Mouse (Mus musculus): ENCODE results near the gene Chtf18. TPM values are rescaled to one million over a fixed set of nuclear protein-coding genes. Genes with fewer than 3 reads are reported as not detected.

The Chtf18 gene
- 1.5 TPM for polyA plus RNA-seq (2015; fragmentation: Illumina TruSeq; extraction: RNeasy Lipid Tissue Mini Kit (QIAGEN cat#74804); ENCODE audit: low read depth, low replicate concordance)

DNA sequence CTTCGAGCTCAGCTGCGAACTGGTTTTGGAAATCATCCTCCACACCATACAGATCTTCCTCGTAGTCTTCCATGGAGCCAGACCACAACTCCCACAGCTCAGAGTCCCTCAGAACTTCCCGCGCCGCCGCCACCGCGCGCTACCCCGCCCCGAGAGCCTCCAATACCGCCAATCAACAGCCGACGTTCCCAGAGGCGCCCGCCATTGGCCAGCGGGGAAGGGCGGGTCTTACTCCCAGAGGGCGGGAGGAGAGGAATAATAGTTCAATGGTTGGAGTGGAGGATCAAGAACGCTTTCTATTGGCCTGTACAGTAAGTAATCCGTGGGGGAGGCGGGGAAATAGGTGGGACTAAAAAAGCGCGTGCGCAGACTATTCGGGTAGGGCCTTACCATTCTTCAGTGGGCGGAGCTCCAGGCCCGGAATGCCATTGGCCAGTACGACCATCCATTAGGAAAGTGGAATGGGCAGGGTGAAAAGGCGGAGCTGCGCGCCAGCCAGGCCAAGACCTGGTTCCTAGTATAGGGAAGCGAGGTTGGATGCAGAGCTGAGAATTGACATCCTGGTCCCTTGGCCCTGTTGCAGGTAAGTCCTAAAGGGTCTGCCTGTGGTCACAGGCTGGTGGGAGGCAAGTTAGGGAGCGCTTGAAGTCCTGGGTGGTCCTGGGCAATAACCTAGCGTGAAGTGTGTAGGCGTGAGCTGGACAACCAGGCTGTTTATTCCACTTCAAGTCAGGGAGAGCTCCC, at the start of gene Chtf18, which contains the start of gene Rpusd1:
Gene Chtf18 (minus strand): TSS at position 155 of the 744 bp plus-strand sequence.
Gene Rpusd1 (plus strand): TSS at position 406 of the 744 bp plus-strand sequence.

DNA sequence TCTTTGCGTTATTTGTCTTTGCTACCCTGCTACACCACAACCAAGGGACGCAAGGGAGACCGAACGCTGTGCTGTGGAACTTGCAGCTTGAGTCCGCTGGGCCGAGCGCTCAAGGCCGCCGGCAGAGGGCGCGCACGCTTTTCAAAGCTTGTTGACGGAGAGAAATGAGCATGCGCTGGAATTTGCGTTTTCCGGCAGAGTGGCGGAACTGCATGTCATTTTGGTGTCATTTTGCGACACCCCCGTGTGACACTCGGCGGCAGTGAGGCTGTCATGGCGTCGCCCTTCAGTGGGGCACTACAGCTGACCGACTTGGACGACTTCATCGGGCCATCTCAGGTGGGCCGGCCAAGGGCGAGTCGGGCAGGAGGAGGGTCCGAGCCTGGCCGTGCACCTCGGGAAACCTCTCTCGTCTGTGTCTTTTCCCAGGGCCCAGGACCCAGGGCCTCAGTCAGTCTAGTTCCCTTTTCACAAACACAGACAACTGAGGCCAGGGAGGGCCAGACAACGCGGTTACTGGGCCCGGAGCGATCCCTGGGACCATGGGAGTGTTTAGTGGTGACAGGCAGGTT, 46.4 kb upstream of the Chtf18 start, which contains the start of gene Narfl:
Gene Narfl (plus strand): TSS at position 228 of the 572 bp plus-strand sequence.

DNA sequence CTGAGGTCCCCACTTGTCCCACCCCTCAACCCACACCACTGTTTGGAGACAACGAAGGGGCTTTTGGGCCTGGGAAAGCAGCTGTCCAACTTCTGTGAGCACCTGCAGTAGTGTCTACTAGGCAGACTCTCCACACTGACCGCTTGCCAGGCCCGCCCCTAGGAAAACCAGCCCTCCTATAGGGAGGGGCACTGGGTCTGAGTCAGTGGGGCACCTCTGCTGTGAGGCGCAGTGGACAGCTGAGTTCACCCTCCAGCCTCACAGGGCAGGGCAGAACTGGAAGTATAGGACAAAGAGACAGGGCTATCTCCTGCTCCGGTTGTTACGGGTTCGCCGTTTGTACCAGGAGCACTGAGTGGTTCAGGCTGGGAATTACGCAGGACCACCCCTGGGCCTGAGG, 27.0 kb upstream of the Chtf18 start, which contains the start of gene Msln:
Gene Msln (minus strand): TSS at position 138 of the 400 bp plus-strand sequence.

DNA sequence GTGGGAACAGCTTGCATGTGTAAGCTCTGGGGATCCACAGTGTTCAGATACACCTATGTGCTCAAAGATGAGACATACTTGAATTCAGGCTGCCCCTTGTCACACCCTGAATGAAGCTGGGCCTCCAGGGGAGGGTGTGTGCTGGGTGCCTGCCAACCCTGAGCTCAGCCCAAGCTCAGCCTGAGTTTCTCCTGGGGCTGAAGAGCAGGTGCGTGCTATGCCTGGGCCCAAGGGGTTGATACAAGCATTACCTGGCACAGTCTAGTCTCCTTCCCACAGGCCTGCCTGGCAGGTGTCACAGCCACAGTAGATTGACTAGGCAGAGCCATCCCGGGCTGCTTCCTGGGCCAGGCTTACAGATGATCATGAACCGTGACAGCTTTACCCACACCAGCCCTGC, 8.5 kb upstream of the Chtf18 start, which contains the start of gene Mslnl:
Gene Mslnl (plus strand): TSS at position 298 of the 400 bp plus-strand sequence.

DNA sequence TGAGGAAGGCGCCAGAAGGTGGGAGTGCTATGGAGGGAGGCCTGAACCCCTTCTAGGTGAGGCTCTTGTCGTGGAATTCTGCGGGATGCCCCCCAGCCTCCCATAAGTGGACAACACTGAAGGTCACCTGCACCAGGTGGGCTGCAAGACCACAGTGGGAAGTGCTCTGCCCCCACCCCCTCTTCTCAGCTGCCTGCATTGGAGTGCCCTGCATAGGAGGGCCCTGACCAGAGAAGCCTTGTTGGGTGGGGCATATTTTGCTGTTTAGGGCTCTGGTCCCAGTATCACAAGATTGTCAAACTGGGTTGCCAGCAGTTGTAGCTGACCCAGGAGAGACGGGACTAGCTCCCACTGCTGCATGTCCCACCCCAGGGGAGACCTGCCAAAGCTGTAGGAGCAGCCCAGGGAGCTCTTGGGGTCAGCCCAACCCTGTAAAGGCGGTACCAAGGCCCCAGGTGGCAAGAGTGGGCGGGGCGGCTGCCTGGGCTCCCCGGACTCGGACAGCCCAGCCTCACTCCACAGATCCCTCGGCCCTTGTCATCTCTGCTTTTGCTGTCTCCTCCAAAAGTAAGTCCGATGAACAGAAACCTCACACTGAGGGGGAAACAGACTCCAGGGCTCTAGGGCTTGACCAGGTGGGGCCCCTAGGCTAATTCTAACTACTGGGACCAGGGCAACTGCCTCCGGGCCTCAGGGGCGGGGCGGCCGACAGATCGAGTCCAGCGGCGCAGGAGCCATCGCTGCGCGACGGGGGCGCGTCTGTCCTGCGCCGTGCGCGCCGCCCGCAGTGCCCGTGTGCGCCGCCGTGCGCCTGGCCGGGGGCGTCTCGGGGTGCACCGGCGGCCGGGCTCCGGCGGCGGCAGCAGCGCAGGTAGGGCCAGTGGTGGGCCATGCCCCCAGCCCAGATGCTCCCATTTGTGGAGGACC, 10.2 kb downstream of the Chtf18 start, which contains the start of gene Gng13:
Gene Gng13 (plus strand): TSS at position 461 of the 927 bp plus-strand sequence.

Other genes with a start within 250 kb of the Chtf18 start
- gene Sstr5, start 230.1 kb downstream of the Chtf18 start, polyA plus RNA-seq (2015; fragmentation: Illumina TruSeq; extraction: RNeasy Lipid Tissue Mini Kit (QIAGEN cat#74804); ENCODE audit: low read depth, low replicate concordance): 0.22 TPM
- 37.3 TPM for gene Sox8, start 156.7 kb downstream of the Chtf18 start, polyA plus RNA-seq (2015; fragmentation: Illumina TruSeq; extraction: RNeasy Lipid Tissue Mini Kit (QIAGEN cat#74804); ENCODE audit: low read depth, low replicate concordance)
- 17.9 TPM for gene Lmf1, start 148.3 kb downstream of the Chtf18 start, polyA plus RNA-seq (2015; fragmentation: Illumina TruSeq; extraction: RNeasy Lipid Tissue Mini Kit (QIAGEN cat#74804); ENCODE audit: low read depth, low replicate concordance)
- gene Gng13, start 10.2 kb downstream of the Chtf18 start, polyA plus RNA-seq (2015; fragmentation: Illumina TruSeq; extraction: RNeasy Lipid Tissue Mini Kit (QIAGEN cat#74804); ENCODE audit: low read depth, low replicate concordance): 297 TPM
- 78.9 TPM for gene Rpusd1, start 251 bp upstream of the Chtf18 start, polyA plus RNA-seq (2015; fragmentation: Illumina TruSeq; extraction: RNeasy Lipid Tissue Mini Kit (QIAGEN cat#74804); ENCODE audit: low read depth, low replicate concordance)
- gene Mslnl, start 8.6 kb upstream of the Chtf18 start, polyA plus RNA-seq (2015; fragmentation: Illumina TruSeq; extraction: RNeasy Lipid Tissue Mini Kit (QIAGEN cat#74804); ENCODE audit: low read depth, low replicate concordance): 0.33 TPM
- gene Msln, start 27.0 kb upstream of the Chtf18 start, polyA plus RNA-seq (2015; fragmentation: Illumina TruSeq; extraction: RNeasy Lipid Tissue Mini Kit (QIAGEN cat#74804); ENCODE audit: low read depth, low replicate concordance): 2.9 TPM
- gene Narfl, start 46.4 kb upstream of the Chtf18 start, polyA plus RNA-seq (2015; fragmentation: Illumina TruSeq; extraction: RNeasy Lipid Tissue Mini Kit (QIAGEN cat#74804); ENCODE audit: low read depth, low replicate concordance): 32.3 TPM
- gene Haghl, start 58.3 kb upstream of the Chtf18 start, polyA plus RNA-seq (2015; fragmentation: Illumina TruSeq; extraction: RNeasy Lipid Tissue Mini Kit (QIAGEN cat#74804); ENCODE audit: low read depth, low replicate concordance): 139 TPM
- gene Ccdc78, start 59.2 kb upstream of the Chtf18 start, polyA plus RNA-seq (2015; fragmentation: Illumina TruSeq; extraction: RNeasy Lipid Tissue Mini Kit (QIAGEN cat#74804); ENCODE audit: low read depth, low replicate concordance): 0.62 TPM
- gene Fam173a, start 65.5 kb upstream of the Chtf18 start, polyA plus RNA-seq (2015; fragmentation: Illumina TruSeq; extraction: RNeasy Lipid Tissue Mini Kit (QIAGEN cat#74804); ENCODE audit: low read depth, low replicate concordance): 88.4 TPM
- 1.7 TPM for gene AC134908.4, start 68.2 kb upstream of the Chtf18 start, polyA plus RNA-seq (2015; fragmentation: Illumina TruSeq; extraction: RNeasy Lipid Tissue Mini Kit (QIAGEN cat#74804); ENCODE audit: low read depth, low replicate concordance)
- gene Metrn, start 69.7 kb upstream of the Chtf18 start, polyA plus RNA-seq (2015; fragmentation: Illumina TruSeq; extraction: RNeasy Lipid Tissue Mini Kit (QIAGEN cat#74804); ENCODE audit: low read depth, low replicate concordance): 128 TPM
- 572 TPM for gene Fbxl16, start 81.7 kb upstream of the Chtf18 start, polyA plus RNA-seq (2015; fragmentation: Illumina TruSeq; extraction: RNeasy Lipid Tissue Mini Kit (QIAGEN cat#74804); ENCODE audit: low read depth, low replicate concordance)
- gene Wdr24, start 96.2 kb upstream of the Chtf18 start, polyA plus RNA-seq (2015; fragmentation: Illumina TruSeq; extraction: RNeasy Lipid Tissue Mini Kit (QIAGEN cat#74804); ENCODE audit: low read depth, low replicate concordance): 22.9 TPM
- gene Jmjd8, start 101.4 kb upstream of the Chtf18 start, polyA plus RNA-seq (2015; fragmentation: Illumina TruSeq; extraction: RNeasy Lipid Tissue Mini Kit (QIAGEN cat#74804); ENCODE audit: low read depth, low replicate concordance): 42.7 TPM
- 169 TPM for gene Stub1, start 106.0 kb upstream of the Chtf18 start, polyA plus RNA-seq (2015; fragmentation: Illumina TruSeq; extraction: RNeasy Lipid Tissue Mini Kit (QIAGEN cat#74804); ENCODE audit: low read depth, low replicate concordance)
- 44.6 TPM for gene Rhbdl1, start 109.9 kb upstream of the Chtf18 start, polyA plus RNA-seq (2015; fragmentation: Illumina TruSeq; extraction: RNeasy Lipid Tissue Mini Kit (QIAGEN cat#74804); ENCODE audit: low read depth, low replicate concordance)
- 23.4 TPM for gene Gm20683, start 114.3 kb upstream of the Chtf18 start, polyA plus RNA-seq (2015; fragmentation: Illumina TruSeq; extraction: RNeasy Lipid Tissue Mini Kit (QIAGEN cat#74804); ENCODE audit: low read depth, low replicate concordance)
- gene Rhot2, start 117.4 kb upstream of the Chtf18 start, polyA plus RNA-seq (2015; fragmentation: Illumina TruSeq; extraction: RNeasy Lipid Tissue Mini Kit (QIAGEN cat#74804); ENCODE audit: low read depth, low replicate concordance): 84.4 TPM
- gene Wdr90, start 134.1 kb upstream of the Chtf18 start, polyA plus RNA-seq (2015; fragmentation: Illumina TruSeq; extraction: RNeasy Lipid Tissue Mini Kit (QIAGEN cat#74804); ENCODE audit: low read depth, low replicate concordance): 21.2 TPM
- 19.9 TPM for gene Mcrip2, start 141.3 kb upstream of the Chtf18 start, polyA plus RNA-seq (2015; fragmentation: Illumina TruSeq; extraction: RNeasy Lipid Tissue Mini Kit (QIAGEN cat#74804); ENCODE audit: low read depth, low replicate concordance)
- gene Mettl26, start 147.7 kb upstream of the Chtf18 start, polyA plus RNA-seq (2015; fragmentation: Illumina TruSeq; extraction: RNeasy Lipid Tissue Mini Kit (QIAGEN cat#74804); ENCODE audit: low read depth, low replicate concordance): 49.7 TPM
- 0.33 TPM for gene Wfikkn1, start 153.4 kb upstream of the Chtf18 start, polyA plus RNA-seq (2015; fragmentation: Illumina TruSeq; extraction: RNeasy Lipid Tissue Mini Kit (QIAGEN cat#74804); ENCODE audit: low read depth, low replicate concordance)
- gene Rab40c, start 192.3 kb upstream of the Chtf18 start, polyA plus RNA-seq (2015; fragmentation: Illumina TruSeq; extraction: RNeasy Lipid Tissue Mini Kit (QIAGEN cat#74804); ENCODE audit: low read depth, low replicate concordance): 40.3 TPM
- gene Pigq, start 217.5 kb upstream of the Chtf18 start, polyA plus RNA-seq (2015; fragmentation: Illumina TruSeq; extraction: RNeasy Lipid Tissue Mini Kit (QIAGEN cat#74804); ENCODE audit: low read depth, low replicate concordance): 95.8 TPM
- 0.42 TPM for gene Nhlrc4, start 217.5 kb upstream of the Chtf18 start, polyA plus RNA-seq (2015; fragmentation: Illumina TruSeq; extraction: RNeasy Lipid Tissue Mini Kit (QIAGEN cat#74804); ENCODE audit: low read depth, low replicate concordance)
- gene A930017K11Rik, start 225.1 kb upstream of the Chtf18 start, polyA plus RNA-seq (2015; fragmentation: Illumina TruSeq; extraction: RNeasy Lipid Tissue Mini Kit (QIAGEN cat#74804); ENCODE audit: low read depth, low replicate concordance): 0.97 TPM

All from brain, adult 10 weeks (tissue).